Mouse (Mus musculus) kidney, postnatal 4 days (tissue): Measurements from ENCODE around the gene Arhgap42.

ENCODE experiments used
- DNase-seq, 2 experiments: peaks; one replicate each; pipeline ENCODE4 v3.0.0; 2021; ENCODE audit warnings: mixed read lengths in 2 of 2

Arhgap42 gene

GRCm38 (mm10) chr9:9208205-9208604 lies 30.7 kb downstream of the Arhgap42 start:
- no peak for DNase-seq

GRCm38 (mm10) chr9:9207251-9207650 lies 31.6 kb downstream of the Arhgap42 start:
- no peak for DNase-seq

GRCm38 (mm10) chr9:9200827-9201388 lies 38.0 kb downstream of the Arhgap42 start:
- DNase-seq: no peak

GRCm38 (mm10) chr9:9199170-9199841 lies 39.6 kb downstream of the Arhgap42 start:
- DNase-seq: no peak

- DNase-seq: no peak
These were observed 40.3 kb downstream of the Arhgap42 start for GRCm38 (mm10) chr9:9198645-9199044.

GRCm38 (mm10) chr9:9196046-9196445 lies 42.9 kb downstream of the Arhgap42 start:
- no peak for DNase-seq

- no peak for DNase-seq
These were observed 44.4 kb downstream of the Arhgap42 start for GRCm38 (mm10) chr9:9194496-9194895.

GRCm38 (mm10) chr9:9192716-9193115 lies 46.2 kb downstream of the Arhgap42 start:
- DNase-seq: no peak

- DNase-seq: no peak
These were observed 48.1 kb downstream of the Arhgap42 start for GRCm38 (mm10) chr9:9190835-9191234.

GRCm38 (mm10) chr9:9188167-9188566 lies 50.7 kb downstream of the Arhgap42 start:
- no peak for DNase-seq

- no peak for DNase-seq
These were observed 61.2 kb downstream of the Arhgap42 start for GRCm38 (mm10) chr9:9177745-9178144.

GRCm38 (mm10) chr9:9174924-9175323 lies 64.0 kb downstream of the Arhgap42 start:
- no peak for DNase-seq

GRCm38 (mm10) chr9:9174206-9174605 lies 64.7 kb downstream of the Arhgap42 start:
- no peak for DNase-seq

- DNase-seq: no peak
These were observed 65.8 kb downstream of the Arhgap42 start for GRCm38 (mm10) chr9:9173091-9173490.

GRCm38 (mm10) chr9:9171146-9171816 lies 67.6 kb downstream of the Arhgap42 start:
- no peak for DNase-seq

- peak; percentile 9 to 25 for DNase-seq
These were observed 73.2 kb downstream of the Arhgap42 start for GRCm38 (mm10) chr9:9165641-9166063.

GRCm38 (mm10) chr9:9160736-9161135 lies 78.2 kb downstream of the Arhgap42 start:
- no peak for DNase-seq

- DNase-seq: no peak
These were observed 80.7 kb downstream of the Arhgap42 start for GRCm38 (mm10) chr9:9158241-9158640.

- no peak for DNase-seq
These were observed 81.5 kb downstream of the Arhgap42 start for GRCm38 (mm10) chr9:9157425-9157824.

GRCm38 (mm10) chr9:9154636-9155035 lies 84.3 kb downstream of the Arhgap42 start:
- DNase-seq: no peak

GRCm38 (mm10) chr9:9144301-9145121 lies 94.4 kb downstream of the Arhgap42 start:
- peak in 1 of 2 experiments; percentile 15 for DNase-seq

- no peak for DNase-seq
These were observed 95.8 kb downstream of the Arhgap42 start for GRCm38 (mm10) chr9:9143102-9143501.

- no peak for DNase-seq
These were observed 96.3 kb downstream of the Arhgap42 start for GRCm38 (mm10) chr9:9142561-9142960.
